Mouse (Mus musculus) left cerebral cortex, postnatal 14 days (tissue): ENCODE data around the gene Rnf216. TPM values are rescaled to one million over a fixed set of nuclear protein-coding genes. Genes with fewer than 3 reads are reported as not detected.
A peak's percentile ranks its signal among the peaks of the same experiment; 100 is the strongest.

Experiments
- DNase-seq, 2 experiments: peaks; one replicate each; pipeline ENCODE4 v3.0.0; 2021 to 2022; ENCODE audit warnings: low spot score in 2 of 2, mixed read lengths in 1 of 2
- intact Hi-C: fragments of 180-260 bp; cut with DNase I; formaldehyde crosslinking; loops from one replicate; pipeline ENCODE4 v1.15.1; 2025
- total RNA-seq, 2 experiments: library from RNA; stranded (reverse); gene quantifications; 2 replicates each; pipeline ENCODE4 v1.2.3; 2021

The Rnf216 gene
- total RNA-seq, 2 experiments from 2014 or later, result 38.8 to 41.0 TPM

DNA sequence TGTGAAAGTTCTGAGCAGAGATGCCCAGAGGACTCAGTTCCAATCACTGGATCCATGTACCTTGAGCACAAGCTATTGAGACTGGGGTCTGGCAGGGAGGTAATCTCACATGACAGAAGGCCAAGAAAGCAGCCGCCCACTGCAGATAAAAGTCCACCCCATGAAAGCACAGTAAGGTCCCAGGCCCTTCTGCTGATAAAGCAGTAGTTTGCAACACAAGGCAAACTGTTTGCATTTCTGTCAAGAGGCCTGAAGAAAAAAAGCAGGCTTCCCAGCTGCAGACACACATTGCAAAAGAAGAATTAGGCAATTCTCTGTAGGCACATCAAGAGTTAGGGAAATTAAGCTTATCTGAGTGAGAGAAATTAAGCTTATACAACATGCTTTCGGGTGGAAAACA, 54.6 kb downstream of the Rnf216 start:
- no peak for DNase-seq
- intact Hi-C loops, result no loop called here

GRCm38 (mm10) chr5:143057753-143058152, 55.0 kb downstream of the Rnf216 start:
- intact Hi-C loops, result no loop called here
- no peak for DNase-seq

DNA sequence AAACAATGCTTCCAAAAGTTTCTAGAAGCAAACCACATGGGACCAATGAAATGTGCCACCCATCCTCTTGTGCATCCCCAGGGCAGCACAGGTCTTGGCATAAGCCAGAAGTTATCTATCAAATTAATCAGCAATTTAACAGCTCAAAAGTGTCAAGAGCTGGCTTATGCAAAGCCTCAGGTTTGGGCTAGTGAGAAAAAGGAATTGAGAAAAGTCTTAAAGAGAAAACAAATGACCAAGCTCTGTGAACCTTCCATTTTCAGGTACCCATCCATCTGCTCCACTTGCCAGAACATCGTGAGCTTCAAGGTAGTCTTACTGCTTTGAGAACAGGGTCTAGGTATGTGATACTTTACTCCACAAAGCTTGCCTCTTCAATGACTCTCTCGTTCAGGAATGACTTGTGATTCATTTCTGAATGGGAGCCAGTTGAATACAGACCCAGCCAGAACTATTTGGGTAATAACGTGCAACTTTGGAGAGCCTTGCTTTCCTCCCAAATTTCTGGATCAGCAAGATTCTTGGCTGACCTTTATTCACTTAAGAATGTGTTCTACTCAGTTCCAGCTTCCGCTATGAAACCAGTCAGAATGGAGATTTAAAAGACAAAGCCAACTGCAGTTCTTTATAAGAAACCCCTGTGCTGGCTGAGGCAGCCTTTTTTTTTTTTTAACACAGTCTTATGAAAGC, 56.5 kb downstream of the Rnf216 start:
- intact Hi-C loops, result no loop called here

DNA sequence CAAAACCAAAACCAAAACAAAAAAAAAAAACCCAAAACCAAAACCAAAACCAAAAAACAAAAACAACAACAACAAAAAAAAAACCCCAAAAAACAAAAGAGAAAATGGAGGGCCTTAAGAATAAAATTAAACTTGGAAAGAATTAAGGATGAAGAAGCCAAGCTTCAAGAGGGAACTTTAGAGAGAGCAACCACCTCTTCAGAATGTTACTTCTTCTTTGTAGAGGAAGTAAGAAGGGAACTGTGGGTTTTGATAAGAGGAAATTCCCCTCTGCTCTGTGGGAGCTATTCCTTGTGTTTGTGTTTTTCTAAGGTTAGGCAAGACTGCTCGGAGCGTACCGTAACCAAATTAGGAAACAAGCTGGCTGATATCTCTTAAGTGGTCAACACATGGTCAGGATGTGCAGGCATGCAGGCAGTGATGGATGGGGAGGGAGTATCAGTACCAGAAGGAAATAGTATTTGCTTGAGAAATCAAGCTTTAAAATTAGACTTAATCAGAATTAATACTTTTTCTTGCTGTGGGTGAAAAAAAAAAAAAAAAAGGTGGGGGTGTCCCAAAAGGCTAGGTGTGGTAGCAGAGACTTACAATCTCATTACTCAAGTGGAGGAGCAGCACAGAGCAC, 57.2 kb downstream of the Rnf216 start:
- DNase-seq, result no peak
- intact Hi-C loops, result no loop called here

More for the DNA sequence above, 56.5 kb downstream of the Rnf216 start:
- no peak for DNase-seq

DNA sequence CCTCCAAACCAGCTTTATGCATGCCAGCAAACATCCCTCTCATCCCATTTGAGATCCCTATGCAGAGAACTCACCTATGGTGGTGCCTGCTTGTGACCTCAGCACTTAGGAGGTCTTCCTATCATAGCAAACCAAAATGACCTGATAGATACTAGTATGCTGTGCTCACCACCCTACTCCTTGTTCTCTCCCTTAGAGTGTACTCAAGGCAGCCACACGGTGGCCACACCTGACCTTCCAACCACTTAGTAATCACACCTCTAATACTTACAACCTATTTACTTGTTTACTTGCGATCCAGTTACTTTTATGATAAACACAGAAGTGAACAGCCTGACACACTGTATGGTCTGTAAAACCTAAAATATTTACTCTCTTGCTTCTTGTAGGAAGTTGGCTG, 58.1 kb downstream of the Rnf216 start:
- no peak for DNase-seq

GRCm38 (mm10) chr5:143053132-143053972, 59.4 kb downstream of the Rnf216 start:
- intact Hi-C loops, result no loop called here
- peak; percentile 58 to 73 for DNase-seq

More for the DNA sequence above, 58.1 kb downstream of the Rnf216 start:
- intact Hi-C loops, result no loop called here

DNA sequence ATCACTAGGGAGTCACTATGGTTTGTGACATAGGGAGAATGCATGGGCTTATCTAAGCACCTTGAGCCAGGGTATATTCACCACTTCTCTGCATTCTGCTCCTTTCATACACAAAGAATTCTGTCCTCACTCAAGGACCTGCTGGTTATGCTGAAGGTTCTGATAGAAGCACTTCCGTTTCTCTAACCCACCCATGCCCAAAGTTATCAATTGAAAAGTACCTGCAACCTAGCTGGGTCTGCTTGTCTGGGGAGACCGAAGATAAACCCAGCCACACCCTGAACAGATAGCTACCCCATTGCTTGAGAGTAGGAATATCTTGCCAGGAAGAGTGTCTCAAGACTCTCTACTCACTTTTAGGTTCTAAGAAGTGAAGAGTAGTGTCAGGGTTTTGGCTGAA, 60.1 kb downstream of the Rnf216 start:
- DNase-seq, result no peak
- intact Hi-C loops, result no loop called here

GRCm38 (mm10) chr5:143051851-143052250, 60.9 kb downstream of the Rnf216 start:
- intact Hi-C loops, result no loop called here
- DNase-seq, result no peak

- no peak for DNase-seq
Measured at GRCm38 (mm10) chr5:143050273-143050672, 62.5 kb downstream of the Rnf216 start.

GRCm38 (mm10) chr5:143049746-143050145, 63.0 kb downstream of the Rnf216 start:
- intact Hi-C loops, result no loop called here
- DNase-seq, result no peak

More at GRCm38 (mm10) chr5:143050273-143050672, 62.5 kb downstream of the Rnf216 start:
- intact Hi-C loops, result no loop called here

- DNase-seq, result no peak
- intact Hi-C loops, result no loop called here
Measured at GRCm38 (mm10) chr5:143049013-143049385, 63.8 kb downstream of the Rnf216 start.

DNA sequence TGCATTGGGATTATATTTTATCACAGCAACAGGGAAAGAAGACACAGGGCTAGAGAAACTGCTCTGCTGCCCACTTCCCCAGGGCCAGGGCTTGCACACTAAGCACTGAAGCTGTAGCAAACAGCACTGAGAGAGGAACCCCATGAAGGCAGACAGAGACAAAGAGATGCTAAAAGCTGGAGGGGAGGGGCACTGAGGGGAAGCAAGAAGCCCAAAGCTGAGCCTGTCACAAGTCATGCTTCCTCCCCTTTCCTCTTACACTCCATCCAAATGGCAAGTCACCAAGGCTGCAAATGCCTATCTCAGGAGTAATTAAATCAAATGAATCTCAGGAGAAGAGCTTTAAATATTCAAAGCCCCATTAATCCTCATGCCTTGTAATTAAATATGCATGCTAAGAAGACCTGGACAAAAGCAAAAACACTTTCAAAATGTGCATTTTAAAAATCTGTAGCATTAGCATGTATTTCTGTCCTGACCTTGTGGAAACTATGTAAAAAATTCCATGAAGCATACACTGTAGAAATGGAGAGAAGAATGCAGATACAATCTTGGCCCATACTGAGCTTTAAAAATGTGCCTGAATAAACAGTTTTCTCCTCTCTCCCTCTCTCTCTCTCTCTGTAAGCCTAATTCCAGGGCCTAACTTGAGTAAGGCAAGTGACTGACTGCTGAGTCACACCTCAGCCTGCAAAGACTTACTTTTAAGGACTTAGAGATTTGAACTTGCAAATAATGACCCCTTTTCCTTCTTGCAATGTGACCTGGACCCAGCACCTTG, 64.4 kb downstream of the Rnf216 start:
- peak in 1 of 2 experiments; percentile 19 for DNase-seq
- intact Hi-C loops, result no loop called here

DNA sequence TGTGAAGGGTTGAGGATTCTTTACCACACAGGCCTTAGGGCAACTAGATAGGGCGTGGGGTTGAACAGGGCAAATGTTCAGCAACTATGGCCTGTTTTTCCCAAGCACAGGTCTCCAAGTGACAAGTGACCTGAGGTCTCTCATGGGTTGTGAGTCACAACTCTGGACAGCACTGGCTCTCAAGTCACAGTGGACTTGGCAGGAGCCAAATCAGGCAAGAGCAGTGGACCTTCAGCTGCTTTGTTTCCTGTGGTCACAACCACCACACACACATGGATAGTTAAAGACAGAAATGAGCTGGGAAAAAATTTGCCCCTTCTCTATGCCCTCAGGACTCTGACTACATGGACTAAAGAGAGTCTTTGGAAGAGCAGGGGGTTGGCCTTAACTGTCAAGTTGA, 65.2 kb downstream of the Rnf216 start:
- intact Hi-C loops, result no loop called here
- DNase-seq, result no peak

DNA sequence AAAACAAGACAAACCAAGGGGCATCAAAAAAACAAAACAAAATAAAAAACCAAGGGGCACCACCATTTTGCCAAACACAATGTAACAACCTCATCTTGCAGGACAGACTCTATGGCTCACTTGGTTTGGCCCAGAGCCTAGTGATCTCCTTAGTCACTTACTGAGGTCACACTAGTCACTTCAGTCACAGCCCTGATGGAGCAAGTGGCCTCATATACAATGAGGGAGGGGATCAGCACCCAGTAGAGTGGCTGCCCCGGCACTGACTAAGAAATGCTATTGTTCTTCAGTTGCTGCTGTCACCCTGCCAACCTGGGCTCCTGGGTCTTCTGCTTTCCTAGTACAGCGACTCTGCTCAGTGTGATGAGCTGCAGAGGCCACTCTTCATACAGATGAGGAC, 68.9 kb downstream of the Rnf216 start:
- intact Hi-C loops, result no loop called here
- peak in 1 of 2 experiments; percentile 27 for DNase-seq

- intact Hi-C loops, result no loop called here
Measured at GRCm38 (mm10) chr5:143043285-143043684, 69.5 kb downstream of the Rnf216 start.

GRCm38 (mm10) chr5:143038794-143039193, 74.0 kb downstream of the Rnf216 start:
- DNase-seq, result no peak
- intact Hi-C loops, result no loop called here

More at GRCm38 (mm10) chr5:143043285-143043684, 69.5 kb downstream of the Rnf216 start:
- DNase-seq, result no peak

DNA sequence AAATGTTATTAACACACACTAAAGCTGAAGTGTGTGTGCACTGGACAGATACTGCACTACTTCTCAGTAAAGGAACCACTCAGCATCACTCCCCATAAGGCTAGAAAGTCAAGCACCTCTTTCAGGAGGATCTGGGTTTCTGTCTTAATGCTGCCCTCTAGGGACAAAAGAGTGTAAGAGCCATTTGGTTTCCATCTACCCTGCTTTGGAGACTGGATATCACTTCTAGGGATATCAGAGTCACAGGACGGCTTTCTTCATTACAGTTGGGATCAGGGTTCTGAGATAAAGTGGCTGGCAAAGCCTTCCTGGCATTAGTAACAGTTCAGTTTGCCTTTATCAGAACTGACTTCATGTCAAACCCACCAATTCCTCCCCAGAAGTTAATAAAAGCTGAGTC, 75.6 kb downstream of the Rnf216 start:
- intact Hi-C loops, result loop anchor here (1.0 kb wide), 1 partner anchor 101 kb away; no protein-coding TSS in a partner anchor
- DNase-seq, result peak; percentile 59 to 76

- no peak for DNase-seq
- intact Hi-C loops, result no loop called here
Measured at GRCm38 (mm10) chr5:143036052-143036451, 76.7 kb downstream of the Rnf216 start.

DNA sequence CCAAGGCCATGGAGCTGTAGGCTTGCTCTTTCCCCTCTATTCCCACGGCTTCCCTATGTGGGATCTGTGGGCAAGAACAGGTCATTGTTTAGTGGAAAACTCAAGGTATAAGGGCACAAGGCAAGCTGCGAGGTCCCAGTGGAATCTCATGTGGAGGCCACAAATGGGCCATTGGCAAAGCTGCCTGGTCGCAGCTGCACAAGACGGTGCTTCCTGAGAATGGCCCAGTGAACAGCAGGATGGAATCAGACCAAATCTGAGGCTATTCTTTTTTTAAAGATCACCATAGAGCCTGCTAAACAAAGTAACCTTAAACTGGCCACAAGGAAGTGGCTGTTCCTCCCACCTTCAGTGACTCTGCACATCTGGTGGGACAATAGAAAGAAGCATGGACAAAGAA, 77.5 kb downstream of the Rnf216 start:
- DNase-seq, result no peak
- intact Hi-C loops, result no loop called here
